Mouse (Mus musculus): ENCODE results near the gene Eif4g1. TPM values are rescaled to one million over a fixed set of nuclear protein-coding genes. Genes with fewer than 3 reads are reported as not detected.

Gene Eif4g1
- polyA plus RNA-seq (2021; fragmentation: Nextera tagmentation): 20.0 and 20.5 TPM in 2 replicates
- long read RNA-seq, experiment 1, partial matches to known transcripts: 55 of 64 reads
- long read RNA-seq, experiment 1, other reads (novel, unspliced or antisense): 9 of 64 reads
- long read RNA-seq, experiment 2, partial matches to known transcripts: 93 of 145 reads
- long read RNA-seq, experiment 2, other reads (novel, unspliced or antisense): 51 of 145 reads

DNA sequence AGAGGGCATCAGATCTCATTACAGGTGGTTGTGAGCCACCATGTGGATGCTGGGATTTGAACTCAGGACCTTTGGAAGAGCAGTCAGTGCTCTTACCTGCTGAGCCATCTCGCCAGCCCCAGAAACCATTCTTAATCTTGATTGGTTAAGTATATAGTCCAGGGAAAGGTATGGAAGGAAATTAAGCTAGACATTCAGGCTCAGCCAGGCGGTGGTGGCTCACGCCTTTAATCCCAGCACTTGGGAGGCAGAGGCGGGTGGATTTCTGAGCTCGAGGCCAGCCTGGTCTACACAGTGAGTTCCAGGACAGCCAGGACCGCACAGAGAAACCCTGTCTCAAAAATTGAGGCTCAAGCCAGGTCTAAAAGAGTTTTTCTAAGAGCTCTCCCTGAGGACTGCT, at the start of gene Eif4g1:
Gene Eif4g1 (plus strand): TSS at position 301 of the 400 bp plus-strand sequence.

GRCm38 (mm10) chr16:20621191-20621990, 46.7 kb upstream of the Eif4g1 start, which contains the start of gene Camk2n2:
Camk2n2 (minus strand) TSS chr16:20621287.

GRCm38 (mm10) chr16:20629731-20630634, 38.1 kb upstream of the Eif4g1 start, which contains the start of gene Ece2:
Ece2 (plus strand) TSS chr16:20629828.

DNA sequence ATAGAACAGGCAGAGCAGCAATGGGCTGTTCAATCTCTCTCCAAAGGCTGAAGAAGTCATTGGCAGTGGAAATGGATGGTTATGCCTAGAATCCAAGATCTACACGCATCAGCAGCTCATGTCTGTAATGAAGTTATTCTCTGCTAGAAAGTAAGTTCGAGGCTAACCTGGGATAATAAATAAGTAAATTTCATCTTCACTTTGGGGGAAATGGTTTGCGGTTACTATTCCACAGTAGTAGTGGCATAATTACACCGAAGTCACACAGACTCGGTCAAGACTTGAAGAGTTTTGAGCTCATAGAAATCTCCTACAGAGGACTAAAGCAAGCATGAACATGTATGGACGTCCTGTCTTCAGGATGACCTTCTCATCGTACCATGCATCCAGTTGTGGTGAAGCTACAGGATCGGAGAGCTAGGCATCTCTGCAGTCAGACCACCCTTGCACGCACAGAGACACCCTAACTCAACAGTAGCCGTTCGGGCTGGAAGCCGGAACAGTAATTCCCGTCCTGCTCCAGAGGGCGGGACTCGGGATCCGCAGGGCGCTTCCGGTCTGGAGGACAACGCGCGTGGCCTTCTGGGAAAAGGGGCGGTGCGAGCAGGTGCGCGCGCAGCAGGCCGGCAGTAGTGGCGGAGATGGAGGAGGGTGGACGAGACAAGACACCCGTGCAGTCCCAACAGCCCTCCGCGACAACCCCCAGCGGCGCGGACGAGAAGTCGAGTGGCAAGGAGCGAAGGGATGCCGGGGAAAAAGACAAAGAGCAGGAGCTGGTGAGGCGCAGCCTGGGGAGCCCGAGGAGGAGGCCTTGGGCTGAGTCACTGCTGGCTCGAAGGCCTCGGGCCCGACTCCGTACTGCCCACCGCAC, 16.8 kb upstream of the Eif4g1 start, which contains the start of gene Psmd2:
Gene Psmd2 (plus strand): TSS at position 577 of the 871 bp plus-strand sequence.

GRCm38 (mm10) chr16:20693111-20693701, 25.1 kb downstream of the Eif4g1 start, which contains the start of gene Fam131a:
Fam131a (plus strand) TSS chr16:20693241.

DNA sequence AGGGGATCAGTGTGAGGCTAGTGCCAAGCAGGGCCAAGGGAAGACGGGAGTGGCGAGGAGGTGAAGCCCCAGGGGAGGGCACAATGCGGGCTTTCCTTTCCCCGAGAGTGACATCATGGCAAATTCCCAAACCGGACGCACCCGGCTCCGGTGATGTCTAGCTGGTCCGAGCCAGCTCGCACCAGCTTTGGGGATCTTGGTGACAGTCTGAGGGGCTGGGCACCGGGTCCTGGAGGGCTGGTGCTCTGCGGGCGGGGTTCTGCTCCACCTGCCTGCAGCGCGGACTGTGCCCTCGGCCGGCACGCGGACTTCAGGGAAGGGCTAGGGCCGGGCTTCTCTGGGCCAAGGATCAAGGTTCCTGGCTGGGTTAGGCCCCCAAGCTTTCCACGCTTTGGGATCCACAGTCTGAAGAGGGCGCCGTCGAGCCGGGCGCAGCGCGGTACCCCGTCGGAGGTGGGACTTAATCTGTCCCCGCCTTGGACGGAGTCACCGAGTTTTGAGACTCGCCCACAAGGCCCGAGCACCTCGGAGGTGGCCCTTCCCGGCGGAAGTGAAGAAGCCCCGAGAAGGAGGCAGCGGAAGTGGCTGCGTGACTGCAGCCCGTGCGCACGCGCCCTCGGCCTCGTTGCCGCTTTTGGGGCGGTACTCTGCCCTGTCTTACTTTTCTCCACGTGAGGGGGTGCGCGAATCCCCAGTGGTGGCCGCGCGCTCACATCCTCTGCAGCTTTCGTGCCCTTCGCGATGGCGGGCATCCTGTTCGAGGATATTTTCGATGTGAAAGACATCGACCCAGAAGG, 49.3 kb downstream of the Eif4g1 start, which contains the start of the genes Polr2h and Clcn2:
Gene Polr2h (plus strand): TSS at position 485 of the 797 bp plus-strand sequence.
Gene Clcn2 (minus strand): TSS at position 566 of the 797 bp plus-strand sequence.

GRCm38 (mm10) chr16:20732925-20733730, 65.0 kb downstream of the Eif4g1 start, which contains the start of gene Chrd:
Chrd (plus strand) TSS chr16:20733127.

DNA sequence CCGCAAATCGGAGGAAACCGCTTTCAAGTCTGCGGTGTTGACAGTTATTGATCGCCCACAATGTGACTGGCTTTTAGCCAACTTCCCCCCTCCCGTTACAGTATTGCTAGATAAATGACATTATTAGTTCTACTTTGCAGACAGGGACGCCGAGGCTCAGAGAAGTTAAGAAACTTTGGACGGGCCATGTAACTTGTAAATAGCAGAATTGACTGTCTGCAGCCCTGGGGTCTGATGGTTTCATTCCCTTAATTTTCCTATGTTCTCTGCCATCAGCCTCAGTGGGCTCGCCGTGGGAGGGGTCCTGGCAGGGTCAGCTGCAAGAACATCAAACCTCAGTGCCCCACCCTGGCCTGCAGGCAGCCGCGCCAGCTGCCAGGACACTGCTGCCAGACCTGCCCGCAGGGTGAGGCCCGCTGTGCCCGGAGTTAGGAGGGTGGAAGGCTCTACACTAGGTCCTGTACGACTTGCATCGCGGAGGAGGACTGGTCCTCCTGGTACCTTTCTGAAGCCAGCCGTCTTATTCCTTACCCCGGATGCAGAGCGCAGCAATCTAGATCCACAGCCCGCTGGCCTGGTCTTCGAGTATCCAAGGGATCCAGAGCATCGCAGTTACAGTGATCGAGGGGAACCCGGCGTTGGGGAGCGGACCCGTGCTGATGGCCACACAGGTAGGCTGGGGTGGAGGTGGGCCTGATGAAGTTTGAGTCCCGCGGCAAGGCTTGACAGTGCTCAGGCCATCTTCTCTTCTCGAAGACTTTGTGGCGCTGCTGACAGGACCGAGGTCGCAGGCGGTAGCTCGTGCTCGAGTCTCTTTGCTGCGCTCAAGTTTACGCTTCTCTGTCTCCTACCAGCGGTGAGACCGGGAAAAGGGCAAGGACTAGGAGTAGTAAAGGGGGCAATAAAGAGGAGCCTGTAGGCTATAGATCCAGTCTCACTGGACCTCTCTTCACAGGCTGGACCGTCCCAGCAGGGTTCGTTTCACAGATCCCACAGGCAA, 65.9 kb downstream of the Eif4g1 start, which contains the start of gene Thpo:
Gene Thpo (minus strand): TSS at position 781 of the 1,000 bp plus-strand sequence.

Other genes with a start within 250 kb of the Eif4g1 start
- gene Abcc5, start 241.9 kb upstream of the Eif4g1 start, polyA plus RNA-seq (2021; fragmentation: Nextera tagmentation): 49.2 and 59.3 TPM in 2 replicates
- gene Eif2b5, start 169.5 kb upstream of the Eif4g1 start, polyA plus RNA-seq (2021; fragmentation: Nextera tagmentation): 27.9 and 32.3 TPM in 2 replicates
- 9.0 and 9.6 TPM in 2 replicates for gene Dvl3, start 151.3 kb upstream of the Eif4g1 start, polyA plus RNA-seq (2021; fragmentation: Nextera tagmentation)
- gene Ap2m1, start 132.8 kb upstream of the Eif4g1 start, polyA plus RNA-seq (2021; fragmentation: Nextera tagmentation): 912 and 945 TPM in 2 replicates
- 48.0 and 55.5 TPM in 2 replicates for gene Abcf3, start 119.7 kb upstream of the Eif4g1 start, polyA plus RNA-seq (2021; fragmentation: Nextera tagmentation)
- 3.9 and 5.3 TPM in 2 replicates for gene Vwa5b2, start 78.8 kb upstream of the Eif4g1 start, polyA plus RNA-seq (2021; fragmentation: Nextera tagmentation)
- gene Eef1akmt4, start 56.7 kb upstream of the Eif4g1 start, polyA plus RNA-seq (2021; fragmentation: Nextera tagmentation): 7.2 and 9.4 TPM in 2 replicates
- 0.35 TPM in 1 of 2 replicates, not detected in the other for gene Gm49333, start 56.7 kb upstream of the Eif4g1 start, polyA plus RNA-seq (2021; fragmentation: Nextera tagmentation)
- 13.0 and 15.6 TPM in 2 replicates for gene Alg3, start 56.6 kb upstream of the Eif4g1 start, polyA plus RNA-seq (2021; fragmentation: Nextera tagmentation)
- gene Camk2n2, start 47.0 kb upstream of the Eif4g1 start, polyA plus RNA-seq (2021; fragmentation: Nextera tagmentation): 10.9 and 11.3 TPM in 2 replicates
- 6.9 and 8.6 TPM in 2 replicates for gene Ece2, start 38.5 kb upstream of the Eif4g1 start, polyA plus RNA-seq (2021; fragmentation: Nextera tagmentation)
- 152 TPM in 2 replicates for gene Psmd2, start 16.7 kb upstream of the Eif4g1 start, polyA plus RNA-seq (2021; fragmentation: Nextera tagmentation)
- 223 and 243 TPM in 2 replicates for gene Fam131a, start 24.9 kb downstream of the Eif4g1 start, polyA plus RNA-seq (2021; fragmentation: Nextera tagmentation)
- 81.3 and 85.4 TPM in 2 replicates for gene Polr2h, start 49.4 kb downstream of the Eif4g1 start, polyA plus RNA-seq (2021; fragmentation: Nextera tagmentation)
- 9.1 and 10.3 TPM in 2 replicates for gene Clcn2, start 49.4 kb downstream of the Eif4g1 start, polyA plus RNA-seq (2021; fragmentation: Nextera tagmentation)
- gene Chrd, start 64.8 kb downstream of the Eif4g1 start, polyA plus RNA-seq (2021; fragmentation: Nextera tagmentation): 10.3 and 14.1 TPM in 2 replicates
- gene Thpo, start 66.2 kb downstream of the Eif4g1 start, polyA plus RNA-seq (2021; fragmentation: Nextera tagmentation): 1.0 and 1.5 TPM in 2 replicates